Mouse (Mus musculus): Measurements from ENCODE around the gene Tmem239. TPM values are rescaled to one million over a fixed set of nuclear protein-coding genes. Genes with fewer than 3 reads are reported as not detected.

Tmem239 gene
- total RNA-seq, 2 experiments from 2014 or later = not detected

DNA sequence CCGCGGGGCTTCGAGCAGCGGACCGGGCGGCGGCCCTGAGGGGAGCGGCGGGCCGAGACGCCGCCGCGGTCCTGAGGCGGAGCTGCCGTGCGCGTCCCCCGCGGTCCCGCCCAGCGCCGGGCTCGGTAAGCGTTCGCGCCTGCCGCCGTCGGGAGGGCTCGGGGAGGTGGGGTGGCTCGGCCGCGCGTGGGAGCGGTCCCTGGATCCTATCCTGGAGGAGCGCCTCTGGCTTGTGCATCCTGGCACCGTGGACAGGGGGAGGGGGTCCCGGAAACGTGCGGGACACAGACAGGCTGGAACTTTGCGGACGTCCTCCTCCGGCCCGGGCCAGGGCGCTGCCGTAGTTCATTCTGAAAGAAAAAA is 44.1 kb downstream of the Tmem239 start:
- peak; percentile 64 to 78 for DNase-seq (ENCODE audit: low spot score in 2 of 2)

DNA sequence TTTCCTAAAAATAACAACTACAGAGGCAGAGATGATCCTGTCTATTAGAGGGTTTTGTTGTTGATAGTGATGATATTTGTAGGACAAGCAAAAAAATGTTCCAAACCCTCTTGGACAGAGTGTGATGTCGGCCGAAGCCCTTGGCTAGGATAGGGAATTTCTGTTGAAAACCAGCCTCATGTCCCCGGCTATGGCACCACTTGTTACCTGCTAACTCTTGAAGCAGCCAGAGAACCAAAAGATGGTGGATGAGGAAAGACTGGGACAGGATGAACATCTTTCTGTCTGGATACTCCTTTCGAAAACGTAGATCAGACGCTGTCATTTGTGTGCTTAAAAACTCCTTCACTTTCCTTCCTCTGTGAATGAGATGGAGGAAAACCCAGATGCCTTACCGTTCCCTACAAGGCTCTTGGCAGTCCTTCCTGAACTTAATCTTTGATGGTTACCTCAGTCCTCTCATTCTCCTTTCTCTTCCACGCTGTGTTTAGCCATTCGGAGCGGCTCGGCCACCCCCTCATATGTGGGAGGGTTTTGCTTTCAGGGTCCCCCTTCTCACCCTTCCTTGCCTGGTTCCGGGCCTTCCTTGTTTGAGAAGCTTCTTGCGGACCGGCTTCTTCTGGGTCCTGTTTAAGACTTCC is 44.9 kb downstream of the Tmem239 start:
- DNase-seq (ENCODE audit: low spot score in 2 of 2) = peak in 1 of 2 experiments; percentile 22

DNA sequence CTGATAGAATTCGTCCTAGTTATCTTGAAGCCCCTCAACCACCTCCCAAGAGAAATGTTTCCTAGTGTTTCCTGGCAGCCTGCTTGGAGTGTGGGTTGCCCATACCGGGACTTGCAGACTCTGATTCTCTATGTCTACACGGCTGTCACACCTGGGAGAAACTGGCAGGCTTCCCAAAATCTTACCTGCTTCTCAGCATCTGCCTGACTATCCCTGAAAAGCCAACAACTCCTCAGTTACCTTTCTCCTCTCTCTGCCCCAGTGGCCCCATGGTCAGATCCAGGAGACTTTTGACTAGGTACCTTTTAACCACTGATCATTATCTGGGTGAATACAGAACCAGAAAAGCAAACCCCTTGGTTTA is 45.4 kb downstream of the Tmem239 start:
- DNase-seq (ENCODE audit: low spot score in 2 of 2) = no peak

DNA sequence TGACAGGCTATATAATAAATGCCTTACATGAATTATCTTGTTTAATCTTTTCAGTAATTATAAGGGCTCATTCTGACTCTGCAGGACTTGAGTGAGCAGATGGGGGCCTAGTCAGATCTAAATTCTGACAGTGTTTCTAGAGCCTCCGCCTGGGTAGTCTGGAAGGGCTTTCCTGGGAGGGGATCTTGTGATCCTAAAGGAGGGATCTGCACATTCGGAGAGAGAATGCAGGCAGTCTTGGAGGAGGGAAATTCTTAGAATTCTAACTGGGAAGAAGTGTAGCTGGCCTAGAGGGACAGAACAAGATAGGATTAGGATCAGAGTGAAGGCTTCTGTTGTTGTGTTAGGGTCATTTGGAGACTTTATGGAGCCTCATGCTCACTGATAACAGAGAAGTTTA is 46.0 kb downstream of the Tmem239 start:
- no peak for DNase-seq (ENCODE audit: low spot score in 2 of 2)

DNA sequence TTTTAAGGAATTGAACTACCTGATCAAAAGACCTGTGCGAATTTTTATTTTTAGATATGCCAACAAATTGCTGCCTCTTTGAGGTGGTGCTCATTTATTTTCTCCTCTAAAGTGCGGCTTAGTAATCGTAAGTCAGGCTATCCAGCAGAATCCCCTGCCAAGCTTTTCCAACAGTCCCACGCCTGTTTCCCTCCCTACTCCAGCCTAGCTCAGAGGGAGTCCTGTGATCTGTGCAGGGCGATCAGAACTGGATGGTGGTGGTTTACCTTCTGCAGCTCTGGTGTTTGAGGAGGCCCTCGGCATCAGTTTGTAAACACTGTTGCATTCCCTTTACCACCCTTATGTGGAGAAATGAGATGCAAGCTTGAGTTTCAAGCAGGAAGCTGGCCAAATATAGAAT is 47.1 kb downstream of the Tmem239 start:
- peak; percentile 29 to 37 for DNase-seq (ENCODE audit: low spot score in 2 of 2)

DNA sequence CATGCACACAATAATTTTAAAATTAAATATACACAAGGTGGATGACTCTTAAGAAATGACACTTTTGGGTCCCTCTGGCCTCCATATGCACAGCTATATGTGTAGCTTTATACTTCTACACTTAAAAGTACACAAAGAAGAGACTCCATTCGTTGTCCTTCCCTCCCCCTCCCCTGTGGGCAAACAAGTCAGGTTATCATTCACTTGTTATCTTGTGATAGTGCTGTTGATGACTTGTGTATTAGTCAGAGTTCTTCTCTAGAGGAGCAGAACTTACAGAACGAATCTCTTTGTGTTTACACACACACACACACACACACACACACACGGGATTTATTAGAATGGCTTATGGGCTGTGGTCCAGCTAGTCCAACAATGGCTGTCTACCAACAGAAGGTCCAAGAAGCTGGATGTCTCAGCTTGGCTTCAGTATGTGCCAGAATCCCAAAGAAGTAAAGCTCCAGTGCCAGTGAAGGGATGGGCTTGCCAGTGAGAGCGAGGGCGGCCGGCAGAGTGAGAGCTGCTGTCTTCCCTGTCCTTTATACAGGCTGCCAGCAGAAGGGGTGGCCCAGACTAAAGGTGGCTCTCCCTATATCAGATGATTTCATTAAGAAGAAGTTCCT is 48.6 kb downstream of the Tmem239 start:
- peak; percentile 22 to 30 for DNase-seq (ENCODE audit: low spot score in 2 of 2)

Other genes with a start within 250 kb of the Tmem239 start
- gene Snrpb, start 227.1 kb upstream of the Tmem239 start, total RNA-seq (2021) = 100 to 1,000 TPM; 110 to 119 TPM
- gene Tmc2, start 211.3 kb upstream of the Tmem239 start, total RNA-seq (2021) = not detected
- gene Nop56, start 132.0 kb upstream of the Tmem239 start, total RNA-seq (2021) = 100 to 1,000 TPM; 114 to 135 TPM
- 100 to 1,000 TPM; 287 to 311 TPM for gene Idh3b, start 121.9 kb upstream of the Tmem239 start, total RNA-seq (2021)
- gene Ebf4, start 111.3 kb upstream of the Tmem239 start, total RNA-seq (2021) = 1 to 10 TPM; 7.4 to 8.2 TPM
- gene Cpxm1, start 8.9 kb upstream of the Tmem239 start, total RNA-seq (2021) = 1 to 10 TPM; 6.1 to 7.8 TPM
- gene Gm28372, start 1.2 kb upstream of the Tmem239 start, total RNA-seq (2021) = not detected
- gene 1700020A23Rik, start 1.2 kb upstream of the Tmem239 start, total RNA-seq (2021) = not detected
- gene Vps16, start 17.9 kb downstream of the Tmem239 start, total RNA-seq (2021) = 10 to 100 TPM; 88.2 to 88.6 TPM
- 10 to 100 TPM; 19.5 to 22.1 TPM for gene Pced1a, start 18.2 kb downstream of the Tmem239 start, total RNA-seq (2021)
- gene Ptpra, start 43.8 kb downstream of the Tmem239 start, total RNA-seq (2021) = 100 to 1,000 TPM; 214 to 229 TPM
- gene Mrps26, start 157.3 kb downstream of the Tmem239 start, total RNA-seq (2021) = 10 to 100 TPM; 71.0 to 75.4 TPM
- not detected for gene Oxt, start 169.7 kb downstream of the Tmem239 start, total RNA-seq (2021)
- 1 to 10 TPM in 1 of 2 experiments, under 1 TPM in 1; 0.87 to 1.2 TPM for gene Avp, start 176.1 kb downstream of the Tmem239 start, total RNA-seq (2021)
- 10 to 100 TPM in 1 of 2 experiments, 1 to 10 TPM in 1; 7.8 to 13.4 TPM for gene Fastkd5, start 223.5 kb downstream of the Tmem239 start, total RNA-seq (2021)
- 10 to 100 TPM in 1 of 2 experiments, 1 to 10 TPM in 1; 8.2 to 10.7 TPM for gene Ubox5, start 223.6 kb downstream of the Tmem239 start, total RNA-seq (2021)
- gene Lzts3, start 236.3 kb downstream of the Tmem239 start, total RNA-seq (2021) = 100 to 1,000 TPM; 193 to 229 TPM